In genomic region chr19:45073871-45074542, GRCm38 (mm10) we compare ENCODE assay signal across 8 mouse cellular contexts. TPM values are rescaled to one million over a fixed set of nuclear protein-coding genes. Genes with fewer than 3 reads are reported as not detected.
DNase-seq lines count a peak whose midpoint lies in the region; ATAC-seq and TF ChIP-seq lines count a peak whose summit lies in the region.

No protein-coding gene starts in this region.

- H3K27me3 ChIP-seq in kidney, embryonic 15.5 days = peaks cover 63% of the 10 kb centered on the region
- peaks cover 60% of the 10 kb centered on the region for H3K27me3 ChIP-seq in neural tube, embryonic 12.5 days (replicated peaks)
- no peaks in the 10 kb centered on the region for H3K27me3 ChIP-seq in testis, adult 2 months (ENCODE audit: control insufficient read depth, insufficient read depth, low read length)

- peak; percentile 87; the same call in 1 of the 2 replicates for TF ChIP-seq CTCF in testis, adult 2 months (IDR thresholded peaks at IDR 0.05; ENCODE audit: control insufficient read depth, insufficient read depth, insufficient replicate concordance, low read depth, low read length)

- TF ChIP-seq POLR2A in testis, adult 2 months (IDR thresholded peaks at IDR 0.05; ENCODE audit: control insufficient read depth, low read depth, low read length) = no peak

- 8% methylated on average over 20 of the region's 20 CpGs for WGBS in kidney, embryonic 15.5 days
- 9% methylated on average over 20 of the region's 20 CpGs for WGBS in neural tube, embryonic 12.5 days

- no peaks in the 10 kb centered on the region for H3K9me3 ChIP-seq in kidney, embryonic 15.5 days (replicated peaks)
- no peaks in the 10 kb centered on the region for H3K9me3 ChIP-seq in neural tube, embryonic 12.5 days

- H3K9ac ChIP-seq in kidney, embryonic 15.5 days = peak overlapping the region; percentile 76
- peak overlapping the region; percentile 71 for H3K9ac ChIP-seq in neural tube, embryonic 12.5 days

- peak overlapping the region; percentile 96 for H3K4me2 ChIP-seq in kidney, embryonic 15.5 days
- peak overlapping the region; percentile 98 for H3K4me2 ChIP-seq in neural tube, embryonic 12.5 days (replicated peaks)

- DNase-seq in 416B (ENCODE audit: low read depth) = peak; percentile 93
- peak; percentile 82 to 90 for DNase-seq in adrenal gland, adult (ENCODE audit: inconsistent age in 2 of 2, low spot score in 1 of 2)
- peak; percentile 90 for DNase-seq in embryo, embryonic 10.5 days (ENCODE audit: low spot score)
- peak; percentile 72 for DNase-seq in heart, adult 8-10 months (ENCODE audit: low spot score)
- DNase-seq in lung, adult 18-20 months = peak; percentile 80 to 84

- no peaks in the 10 kb centered on the region for H3K36me3 ChIP-seq in kidney, embryonic 15.5 days
- no peaks in the 10 kb centered on the region for H3K36me3 ChIP-seq in neural tube, embryonic 12.5 days
- H3K36me3 ChIP-seq in testis, adult 2 months (ENCODE audit: control insufficient read depth, insufficient read depth, low read length) = no peaks in the 10 kb centered on the region

- peak overlapping the region; percentile 96 for H3K27ac ChIP-seq in kidney, embryonic 15.5 days
- no peak overlapping the region for H3K27ac ChIP-seq in neural tube, embryonic 12.5 days
- H3K27ac ChIP-seq in testis, adult 2 months (ENCODE audit: control insufficient read depth, insufficient read depth, low read depth, low read length) = no peak overlapping the region; the same call in 1 of the 2 replicates

- H3K4me1 ChIP-seq in kidney, embryonic 15.5 days = peaks cover 44% of the 10 kb centered on the region
- peaks cover 23% of the 10 kb centered on the region for H3K4me1 ChIP-seq in neural tube, embryonic 12.5 days
- H3K4me1 ChIP-seq in testis, adult 2 months (ENCODE audit: control insufficient read depth, insufficient read depth, low read length) = peaks cover 32% of the 10 kb centered on the region

- 0 out of 2 replicates have a peak, but pooled peaks have one; percentile 27 for ATAC-seq in kidney, embryonic 15.5 days (replicated peaks; ENCODE audit: low FRiP score)
- ATAC-seq in neural tube, embryonic 12.5 days (ENCODE audit: low FRiP score, low read depth) = peak; percentile 23; the same call in 1 of the 2 replicates

- peak overlapping the region; percentile 62 for H3K4me3 ChIP-seq in kidney, embryonic 15.5 days (replicated peaks)
- H3K4me3 ChIP-seq in neural tube, embryonic 12.5 days = peak overlapping the region; percentile 60
- H3K4me3 ChIP-seq in testis, adult 2 months (ENCODE audit: control insufficient read depth, low read depth, low read length) = peak overlapping the region; percentile 95

RNA-seq across cellular contexts. Expression of gene Kazald1, which starts 1.0 kb away (rescaled TPM):
- 1 to 10 TPM; 2.5 to 5.5 (median 2.8) TPM for total RNA-seq in heart, adult 8-10 months (2022)
- polyA plus RNA-seq in kidney, embryonic 15.5 days (2015; fragmentation: Nextera tagmentation; extraction: Ambion mirVana) = 13.3 and 20.2 TPM in 2 replicates
- polyA plus RNA-seq in neural tube, embryonic 12.5 days (2016; fragmentation: Nextera tagmentation; extraction: Ambion mirVana) = 0.46 and 0.57 TPM in 2 replicates
- polyA plus RNA-seq in testis, adult 2 months (2012; rRNA removed) = 5.3 and 6.1 TPM in 2 replicates

RNA-seq across cellular contexts. Expression of gene Sfxn3, which starts 26.7 kb away (rescaled TPM):
- 10 to 100 TPM in 3 of 4 experiments, 1 to 10 TPM in 1; 9.0 to 10.8 (median 10.3) TPM for total RNA-seq in heart, adult 8-10 months (2022)
- polyA plus RNA-seq in kidney, embryonic 15.5 days (2015; fragmentation: Nextera tagmentation; extraction: Ambion mirVana) = 20.2 and 24.4 TPM in 2 replicates
- polyA plus RNA-seq in neural tube, embryonic 12.5 days (2016; fragmentation: Nextera tagmentation; extraction: Ambion mirVana) = 38.3 and 41.2 TPM in 2 replicates
- 16.3 and 20.7 TPM in 2 replicates for polyA plus RNA-seq in testis, adult 2 months (2012; rRNA removed)

RNA-seq across cellular contexts. Expression of gene Pdzd7, which starts 28.5 kb away (rescaled TPM):
- total RNA-seq in heart, adult 8-10 months (2022) = under 1 TPM in 1 of 4 experiments, not detected in 3; 0.46 TPM
- 0.78 and 1.1 TPM in 2 replicates for polyA plus RNA-seq in kidney, embryonic 15.5 days (2015; fragmentation: Nextera tagmentation; extraction: Ambion mirVana)
- polyA plus RNA-seq in neural tube, embryonic 12.5 days (2016; fragmentation: Nextera tagmentation; extraction: Ambion mirVana) = 0.63 and 0.72 TPM in 2 replicates
- 1.0 and 1.1 TPM in 2 replicates for polyA plus RNA-seq in testis, adult 2 months (2012; rRNA removed)

RNA-seq across cellular contexts. Expression of gene Lzts2, which starts 59.8 kb away (rescaled TPM):
- total RNA-seq in heart, adult 8-10 months (2022) = 10 to 100 TPM; 53.9 to 70.5 (median 63.8) TPM
- polyA plus RNA-seq in kidney, embryonic 15.5 days (2015; fragmentation: Nextera tagmentation; extraction: Ambion mirVana) = 66.6 and 72.8 TPM in 2 replicates
- 68.5 and 70.0 TPM in 2 replicates for polyA plus RNA-seq in neural tube, embryonic 12.5 days (2016; fragmentation: Nextera tagmentation; extraction: Ambion mirVana)
- 36.2 and 42.3 TPM in 2 replicates for polyA plus RNA-seq in testis, adult 2 months (2012; rRNA removed)
